Mouse (Mus musculus): ENCODE measurements around the gene Maged2. TPM values are rescaled to one million over a fixed set of nuclear protein-coding genes. Genes with fewer than 3 reads are reported as not detected.

Maged2 gene
- 183 and 250 TPM in 2 replicates for polyA plus RNA-seq (2012; rRNA removed)

DNA sequence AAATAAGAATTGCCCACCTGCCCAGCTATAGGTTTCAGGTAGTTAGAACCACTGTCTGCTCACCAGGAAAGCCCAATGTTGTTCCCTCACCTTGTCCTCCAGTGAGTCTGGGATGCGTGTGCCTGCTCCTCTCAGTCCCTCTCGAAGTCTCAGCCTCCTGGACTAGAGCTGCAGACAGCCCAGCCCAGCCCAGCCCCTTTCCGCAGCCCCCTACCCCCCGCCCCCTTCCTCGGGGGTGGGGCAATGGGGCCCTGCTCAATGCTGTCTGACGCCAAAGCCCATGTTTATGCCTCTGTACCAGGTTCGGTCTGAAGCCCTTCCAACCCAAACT is at the start of gene Maged2:
TSS of gene Maged2 (minus strand) at position 207 of the 331 bp plus-strand sequence.

Other genes starting within 250 kb of the Maged2 start
- 6.6 and 7.9 TPM in 2 replicates for gene Pfkfb1, start 226.1 kb downstream of the Maged2 start, polyA plus RNA-seq (2012; rRNA removed)
- 22.6 and 25.4 TPM in 2 replicates for gene Apex2, start 224.5 kb downstream of the Maged2 start, polyA plus RNA-seq (2012; rRNA removed)
- 102 and 104 TPM in 2 replicates for gene Tro, start 156.8 kb downstream of the Maged2 start, polyA plus RNA-seq (2012; rRNA removed)
- gene Gnl3l, start 203.0 kb upstream of the Maged2 start, polyA plus RNA-seq (2012; rRNA removed) = 48.1 and 48.9 TPM in 2 replicates
- 31.4 and 35.3 TPM in 2 replicates for gene Fgd1, start 231.8 kb upstream of the Maged2 start, polyA plus RNA-seq (2012; rRNA removed)